Mouse (Mus musculus) myocyte (in vitro differentiated cells): ENCODE measurements at regions not wholly inside any gene's neighbourhood (a gene's known extent, or its start where the extent isn't known, plus 50 kb on each side); places are given as distances from the start of the nearest gene placed in this dataset.

Experiments
- H3K27me3 ChIP-seq: one replicate; pipeline ENCODE4 v1.6.1; 2011; ENCODE audit not compliant: control insufficient read depth, insufficient read depth, insufficient read length
- H3K36me3 ChIP-seq: one replicate; pipeline ENCODE4 v1.6.1; 2011; ENCODE audit not compliant: control insufficient read depth, insufficient read depth
- H3K4me2 ChIP-seq: one replicate; pipeline ENCODE4 v1.6.1; 2011; ENCODE audit warnings: low read depth, control low read depth
- H3K4me3 ChIP-seq: one replicate; pipeline ENCODE4 v1.5.1; 2011; ENCODE audit warnings: mild to moderate bottlenecking, control low read depth, moderate library complexity
- H3K79me2 ChIP-seq: one replicate; pipeline ENCODE4 v1.6.1; 2011; ENCODE audit not compliant: control insufficient read depth, insufficient read depth
- H3ac ChIP-seq: one replicate; pipeline ENCODE4 v1.6.1; 2011; ENCODE audit not compliant: control insufficient read depth, insufficient read length
- CEBPB ChIP-seq: IDR thresholded peaks from 2 replicates; pipeline ENCODE4 v1.6.1; 2011; ENCODE audit warnings: mild to moderate bottlenecking, moderate library complexity; ENCODE audit not compliant: poor library complexity, insufficient read depth, severe bottlenecking
- E2F4 ChIP-seq: IDR thresholded peaks from one replicate; pipeline ENCODE4 v1.6.1; 2011; ENCODE audit warnings: mild to moderate bottlenecking, control low read depth, moderate library complexity; ENCODE audit not compliant: insufficient read depth
- MAX ChIP-seq: IDR thresholded peaks from one replicate; pipeline ENCODE4 v1.6.1; 2011; ENCODE audit warnings: low read depth, mild to moderate bottlenecking, control low read depth
- MYOD1 ChIP-seq, 3 experiments: IDR thresholded peaks; one replicate each; pipeline ENCODE4 v1.6.1; 2011; ENCODE audit warnings: control low read depth in 2 of 3, low read depth in 2 of 3, mild to moderate bottlenecking in 2 of 3, moderate library complexity in 1 of 3; ENCODE audit not compliant: insufficient read length in 2 of 3, control insufficient read depth in 1 of 3
- MYOG ChIP-seq, 3 experiments: IDR thresholded peaks; one replicate each; pipeline ENCODE4 v1.6.1; 2011; ENCODE audit warnings: control low read depth in 2 of 3, low read depth in 2 of 3, mild to moderate bottlenecking in 2 of 3; ENCODE audit not compliant: insufficient read length in 2 of 3, control insufficient read depth in 1 of 3, insufficient read depth in 1 of 3
- POLR2A ChIP-seq: IDR thresholded peaks from one replicate; pipeline ENCODE4 v1.6.1; 2011; ENCODE audit warnings: low read depth, mild to moderate bottlenecking, control low read depth, moderate library complexity; ENCODE audit not compliant: insufficient read length
- POLR2AphosphoS2 ChIP-seq: IDR thresholded peaks from one replicate; pipeline ENCODE4 v1.6.1; 2011; ENCODE audit warnings: low read depth, control low read depth; ENCODE audit not compliant: insufficient read length
- REST ChIP-seq: IDR thresholded peaks from one replicate; pipeline ENCODE4 v1.6.1; 2011; ENCODE audit warnings: mild to moderate bottlenecking, control low read depth, moderate library complexity; ENCODE audit not compliant: insufficient read depth, insufficient read length
- SRF ChIP-seq: IDR thresholded peaks from one replicate; pipeline ENCODE4 v1.6.1; 2011; ENCODE audit warnings: low read depth; ENCODE audit not compliant: control insufficient read depth, insufficient read length
- TCF12 ChIP-seq: IDR thresholded peaks from one replicate; pipeline ENCODE4 v1.6.1; 2011; ENCODE audit warnings: mild to moderate bottlenecking, control low read depth; ENCODE audit not compliant: poor library complexity, insufficient read depth, severe bottlenecking
- TCF3 ChIP-seq: IDR thresholded peaks from one replicate; pipeline ENCODE4 v1.6.1; 2011; ENCODE audit warnings: low read depth, control low read depth; ENCODE audit not compliant: insufficient read length
- USF1 ChIP-seq: IDR thresholded peaks from one replicate; pipeline ENCODE4 v1.6.1; 2011; ENCODE audit warnings: low read depth, mild to moderate bottlenecking, control low read depth, moderate library complexity

GRCm38 (mm10) chr6:53233777-53234176 is 53.3 kb upstream of the Creb5 start:
- TF ChIP-seq USF1 (no peak), TCF12 (no peak), SRF (no peak), REST (no peak), POLR2A (no peak), MAX (no peak)
- Histone ChIP-seq H3K4me2 (no peak overlapping the region), H3ac (no peak overlapping the region), H3K79me2 (no peaks in the 10 kb centered on the region), H3K27me3 (no peaks in the 10 kb centered on the region), H3K36me3 (no peaks in the 10 kb centered on the region), H3K4me3 (no peak overlapping the region)

GRCm38 (mm10) chr6:53232616-53233015 is 54.5 kb upstream of the Creb5 start:
- TF ChIP-seq POLR2AphosphoS2 (no peak), E2F4 (no peak), POLR2A (no peak), MYOD1 (IDR thresholded peaks at IDR 0.05; ENCODE audit: control insufficient read depth in 1 of 3, insufficient read length in 2 of 3, low read depth in 2 of 3) (no peak), TCF3 (no peak), MAX (no peak), CEBPB (no peak), SRF (no peak), MYOG (IDR thresholded peaks at IDR 0.05; ENCODE audit: control insufficient read depth in 1 of 3, insufficient read depth in 1 of 3, insufficient read length in 2 of 3, low read depth in 2 of 3) (no peak), TCF12 (no peak), USF1 (no peak), REST (no peak)
- Histone ChIP-seq H3K4me2 (no peak overlapping the region), H3K36me3 (no peaks in the 10 kb centered on the region), H3K27me3 (no peaks in the 10 kb centered on the region), H3K79me2 (no peaks in the 10 kb centered on the region), H3ac (no peak overlapping the region), H3K4me3 (no peak overlapping the region)

- H3ac ChIP-seq: no peak overlapping the region
These were observed 57.7 kb upstream of the Creb5 start for GRCm38 (mm10) chr6:53229350-53229749.

GRCm38 (mm10) chr6:53222104-53222503 is 65.0 kb upstream of the Creb5 start:
- H3K4me3 ChIP-seq: no peak overlapping the region
- no peaks in the 10 kb centered on the region for H3K79me2 ChIP-seq
- H3K4me2 ChIP-seq: no peak overlapping the region
- no peak overlapping the region for H3ac ChIP-seq
- TF ChIP-seq E2F4 (no peak), MAX (no peak), CEBPB (no peak), POLR2A (no peak), REST (no peak), TCF3 (no peak)
- no peaks in the 10 kb centered on the region for H3K27me3 ChIP-seq
- H3K36me3 ChIP-seq: no peaks in the 10 kb centered on the region

More at GRCm38 (mm10) chr6:53229350-53229749, 57.7 kb upstream of the Creb5 start:
- no peak for TF ChIP-seq SRF
- TF ChIP-seq TCF3: no peak
- no peak for TF ChIP-seq POLR2AphosphoS2
- TF ChIP-seq CEBPB: no peak
- no peak for TF ChIP-seq REST
- no peak for TF ChIP-seq TCF12
- TF ChIP-seq E2F4: no peak
- no peak for TF ChIP-seq MYOG (IDR thresholded peaks at IDR 0.05; ENCODE audit: control insufficient read depth in 1 of 3, insufficient read depth in 1 of 3, insufficient read length in 2 of 3, low read depth in 2 of 3)
- TF ChIP-seq POLR2A: no peak
- no peak for TF ChIP-seq MYOD1 (IDR thresholded peaks at IDR 0.05; ENCODE audit: control insufficient read depth in 1 of 3, insufficient read length in 2 of 3, low read depth in 2 of 3)
- TF ChIP-seq MAX: no peak
- TF ChIP-seq USF1: no peak
- no peaks in the 10 kb centered on the region for H3K27me3 ChIP-seq
- H3K36me3 ChIP-seq: no peaks in the 10 kb centered on the region
- H3K4me2 ChIP-seq: no peak overlapping the region
- no peaks in the 10 kb centered on the region for H3K79me2 ChIP-seq
- H3K4me3 ChIP-seq: no peak overlapping the region

GRCm38 (mm10) chr6:53221668-53222005 is 65.4 kb upstream of the Creb5 start:
- Histone ChIP-seq H3K4me3 (no peak overlapping the region), H3K79me2 (no peaks in the 10 kb centered on the region), H3K4me2 (no peak overlapping the region), H3ac (no peak overlapping the region), H3K27me3 (no peaks in the 10 kb centered on the region), H3K36me3 (no peaks in the 10 kb centered on the region)
- TF ChIP-seq TCF3 (no peak), MAX (no peak), MYOD1 (IDR thresholded peaks at IDR 0.05; ENCODE audit: control insufficient read depth in 1 of 3, insufficient read length in 2 of 3, low read depth in 2 of 3) (no peak), REST (no peak), MYOG (IDR thresholded peaks at IDR 0.05; ENCODE audit: control insufficient read depth in 1 of 3, insufficient read depth in 1 of 3, insufficient read length in 2 of 3, low read depth in 2 of 3) (no peak), SRF (no peak), POLR2A (no peak), USF1 (no peak), POLR2AphosphoS2 (no peak), TCF12 (no peak), CEBPB (no peak), E2F4 (no peak)
